Mouse (Mus musculus) MEL (cell line): ENCODE data around the gene Wdpcp.

Experiments
- CHD2 ChIP-seq: IDR thresholded peaks from 2 replicates; pipeline ENCODE4 v1.6.1; 2011; ENCODE audit warnings: low read length, improper control_type of control experiment
- CTCF ChIP-seq, 3 experiments: IDR thresholded peaks in 2 of 3; conservative IDR thresholded peaks in 1 of 3; 2 replicates each; pipeline ENCODE4 v1.5.1; 2011 to 2012; ENCODE audit warnings: low read length in 3 of 3, low read depth in 2 of 3, mild to moderate bottlenecking in 2 of 3, improper control_type of control experiment in 1 of 3, inconsistent platforms in 1 of 3, mixed read lengths in 1 of 3, moderate library complexity in 1 of 3; ENCODE audit not compliant: control insufficient read depth in 1 of 3, insufficient read depth in 1 of 3, poor library complexity in 1 of 3, severe bottlenecking in 1 of 3
- EP300 ChIP-seq, 2 experiments: IDR thresholded peaks; 2 replicates each; pipeline ENCODE4 v1.6.1; 2011; ENCODE audit warnings: improper control_type of control experiment in 2 of 2, low read length in 2 of 2, low read depth in 1 of 2, mild to moderate bottlenecking in 1 of 2
- KAT2A ChIP-seq: conservative IDR thresholded peaks from 2 replicates; pipeline ENCODE4 v1.6.1; 2012; ENCODE audit warnings: low read depth, low read length, improper control_type of control experiment, inconsistent platforms
- MAX ChIP-seq: IDR thresholded peaks from 2 replicates; pipeline ENCODE4 v1.6.1; 2011; ENCODE audit warnings: low read length, improper control_type of control experiment
- NELFE ChIP-seq: IDR thresholded peaks from 2 replicates; pipeline ENCODE4 v1.6.1; 2011; ENCODE audit warnings: low read depth, low read length, improper control_type of control experiment
- POLR2A ChIP-seq, 2 experiments: IDR thresholded peaks; 2 replicates each; pipeline ENCODE4 v1.6.1; 2011 to 2012; ENCODE audit warnings: low read length in 2 of 2, mild to moderate bottlenecking in 2 of 2, control low read depth in 1 of 2, improper control_type of control experiment in 1 of 2, low read depth in 1 of 2, moderate library complexity in 1 of 2; ENCODE audit not compliant: control insufficient read depth in 1 of 2, insufficient read depth in 1 of 2, poor library complexity in 1 of 2
- POLR2AphosphoS5 ChIP-seq: IDR thresholded peaks from 2 replicates; pipeline ENCODE4 v1.6.1; 2012; ENCODE audit warnings: low read depth, borderline replicate concordance, mild to moderate bottlenecking, inconsistent platforms, low read length, moderate library complexity, mixed read lengths
- TAL1 ChIP-seq: IDR thresholded peaks from 2 replicates; pipeline ENCODE4 v1.6.1; 2012; ENCODE audit warnings: mild to moderate bottlenecking, inconsistent platforms, low read length, moderate library complexity, mixed read lengths
- TBP ChIP-seq: IDR thresholded peaks from 2 replicates; pipeline ENCODE4 v1.8.0; 2011; ENCODE audit warnings: low read depth, low read length, improper control_type of control experiment
- TCF12 ChIP-seq: IDR thresholded peaks from 2 replicates; pipeline ENCODE4 v1.6.1; 2014; ENCODE audit warnings: low read depth, mild to moderate bottlenecking, inconsistent platforms, low read length, improper control_type of control experiment, moderate library complexity
- USF2 ChIP-seq, 2 experiments: IDR thresholded peaks; 2 replicates each; pipeline ENCODE4 v1.6.1; 2011 to 2012; ENCODE audit warnings: improper control_type of control experiment in 2 of 2, low read length in 2 of 2, borderline replicate concordance in 1 of 2, inconsistent platforms in 1 of 2, low read depth in 1 of 2, mild to moderate bottlenecking in 1 of 2; ENCODE audit not compliant: insufficient read depth in 1 of 2
- ZC3H11A ChIP-seq: IDR thresholded peaks from 2 replicates; pipeline ENCODE4 v1.6.1; 2012; ENCODE audit warnings: low read depth, mild to moderate bottlenecking, inconsistent platforms, low read length, improper control_type of control experiment

GRCm38 (mm10) chr11:21563617-21564325 is 8.3 kb upstream of the Wdpcp start:
- no peak for TF ChIP-seq ZC3H11A
- no peak for TF ChIP-seq NELFE
- TF ChIP-seq CTCF (IDR thresholded peaks at IDR 0.05 in 2 of 3, conservative IDR thresholded peaks at IDR 0.05 in 1 of 3; ENCODE audit: control insufficient read depth in 1 of 3, insufficient read depth in 1 of 3, low read depth in 2 of 3, low read length in 3 of 3, poor library complexity in 1 of 3, severe bottlenecking in 1 of 3) = no peak
- no peak for TF ChIP-seq MAX
- no peak for TF ChIP-seq POLR2A (IDR thresholded peaks at IDR 0.05; ENCODE audit: control insufficient read depth in 1 of 2, insufficient read depth in 1 of 2, low read depth in 1 of 2, low read length in 2 of 2, poor library complexity in 1 of 2)
- TF ChIP-seq CHD2 = no peak
- no peak for TF ChIP-seq USF2 (IDR thresholded peaks at IDR 0.05; ENCODE audit: borderline replicate concordance in 1 of 2, insufficient read depth in 1 of 2, low read depth in 1 of 2, low read length in 2 of 2)
- no peak for TF ChIP-seq TCF12
- TF ChIP-seq KAT2A = no peak
- no peak for TF ChIP-seq EP300 (IDR thresholded peaks at IDR 0.05; ENCODE audit: low read depth in 1 of 2, low read length in 2 of 2)
- no peak for TF ChIP-seq POLR2AphosphoS5
- no peak for TF ChIP-seq TAL1
- TF ChIP-seq TBP = no peak
